Mouse (Mus musculus): ENCODE results near the gene Prss43. TPM values are rescaled to one million over a fixed set of nuclear protein-coding genes. Genes with fewer than 3 reads are reported as not detected.

Gene Prss43
- total and polyA plus RNA-seq, 2 experiments from 2014 or later, result 0.04 TPM; not detected in 1

DNA sequence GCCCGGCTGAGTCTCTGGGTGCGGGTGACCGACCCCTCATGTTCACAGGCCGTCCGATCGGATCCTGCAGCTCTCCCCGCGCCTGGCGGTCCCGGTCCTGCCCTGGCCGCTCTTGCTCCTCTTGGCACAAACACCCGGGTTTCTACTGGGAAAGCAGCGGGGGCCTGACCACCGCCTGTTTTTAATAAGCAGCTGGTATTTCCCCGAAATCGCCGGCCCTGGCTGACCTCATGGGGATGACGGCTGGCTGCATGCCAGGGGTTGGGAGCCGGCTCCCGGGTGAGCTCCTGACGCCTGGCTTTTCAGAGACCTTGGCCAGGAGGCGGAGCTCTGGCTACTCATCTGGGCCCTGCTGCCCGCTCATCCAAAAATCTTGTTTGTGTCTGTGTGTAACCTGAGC, 44.8 kb upstream of the Prss43 start:
- peak overlapping the region; percentile 79 for H3K4me2 ChIP-seq (ENCODE audit: low read depth, low read length)
- 0 out of 2 replicates have a peak, but pooled peaks cover 3% of the 10 kb centered on the region for H3K27me3 ChIP-seq (ENCODE audit: control insufficient read depth, insufficient read depth, low read length)
- H3K9ac ChIP-seq (replicated peaks; ENCODE audit: low read depth, low read length), result peak overlapping the region; percentile 34
- no peak for TF ChIP-seq EP300 (IDR thresholded peaks at IDR 0.05; ENCODE audit: low read depth)
- TF ChIP-seq CTCF (IDR thresholded peaks at IDR 0.05; ENCODE audit: low read depth), result peak; percentile 16; the same call in 1 of the 2 replicates
- DNase-seq (ENCODE audit: low spot score), result peak; percentile 73
- no peaks in the 10 kb centered on the region for H3K36me3 ChIP-seq (replicated peaks; ENCODE audit: control insufficient read depth, insufficient read depth, low read length)
- peak overlapping the region; percentile 67 for H3K27ac ChIP-seq (ENCODE audit: low read depth)
- no peaks in the 10 kb centered on the region for H3K9me3 ChIP-seq (replicated peaks; ENCODE audit: control insufficient read depth, low read length)
- ATAC-seq (ENCODE audit: insufficient read depth, low read depth), result peak; percentile 69
- under 1% methylated on average over 22 of the region's 23 CpGs for WGBS
- H3K4me3 ChIP-seq (ENCODE audit: low read depth, low read length), result peak overlapping the region; percentile 48
- peaks cover 5% of the 10 kb centered on the region; the same call in 1 of the 2 replicates for H3K4me1 ChIP-seq (ENCODE audit: control insufficient read depth, insufficient read depth)

DNA sequence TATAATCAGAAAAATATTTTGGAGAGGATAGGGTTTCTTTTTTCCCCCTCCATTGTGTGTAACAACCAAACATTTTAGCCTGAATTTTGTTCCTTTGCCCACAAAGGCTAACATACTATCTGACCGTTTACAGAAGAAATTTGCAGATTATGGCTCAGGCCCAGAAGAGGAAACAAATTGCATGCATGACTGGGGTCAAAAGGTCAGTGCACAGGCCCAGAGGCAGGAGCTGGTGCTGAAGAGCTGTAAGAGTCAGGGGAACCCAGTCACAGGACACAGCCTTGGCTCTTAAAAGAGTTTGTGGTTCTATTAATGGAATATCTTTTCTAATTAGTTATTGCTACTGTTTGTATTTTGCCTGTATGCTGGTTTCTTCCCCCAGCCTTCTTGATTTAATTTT, 42.9 kb upstream of the Prss43 start:
- no peak overlapping the region for H3K9ac ChIP-seq (replicated peaks; ENCODE audit: low read depth, low read length)
- H3K4me1 ChIP-seq (ENCODE audit: control insufficient read depth, insufficient read depth), result peaks cover 5% of the 10 kb centered on the region; the same call in 1 of the 2 replicates
- H3K4me2 ChIP-seq (ENCODE audit: low read depth, low read length), result no peak overlapping the region
- ATAC-seq (ENCODE audit: insufficient read depth, low read depth) (no peak), DNase-seq (ENCODE audit: low spot score) (no peak)
- TF ChIP-seq CTCF (IDR thresholded peaks at IDR 0.05; ENCODE audit: low read depth), result no peak
- no peak for TF ChIP-seq EP300 (IDR thresholded peaks at IDR 0.05; ENCODE audit: low read depth)
- H3K36me3 ChIP-seq (replicated peaks; ENCODE audit: control insufficient read depth, insufficient read depth, low read length), result no peaks in the 10 kb centered on the region
- H3K27ac ChIP-seq (ENCODE audit: low read depth), result no peak overlapping the region
- H3K9me3 ChIP-seq (replicated peaks; ENCODE audit: control insufficient read depth, low read length), result no peaks in the 10 kb centered on the region
- no peak overlapping the region for H3K4me3 ChIP-seq (ENCODE audit: low read depth, low read length)
- WGBS, result 22% methylated on average over 1 of the region's 1 CpGs
- 0 out of 2 replicates have a peak, but pooled peaks cover 3% of the 10 kb centered on the region for H3K27me3 ChIP-seq (ENCODE audit: control insufficient read depth, insufficient read depth, low read length)

DNA sequence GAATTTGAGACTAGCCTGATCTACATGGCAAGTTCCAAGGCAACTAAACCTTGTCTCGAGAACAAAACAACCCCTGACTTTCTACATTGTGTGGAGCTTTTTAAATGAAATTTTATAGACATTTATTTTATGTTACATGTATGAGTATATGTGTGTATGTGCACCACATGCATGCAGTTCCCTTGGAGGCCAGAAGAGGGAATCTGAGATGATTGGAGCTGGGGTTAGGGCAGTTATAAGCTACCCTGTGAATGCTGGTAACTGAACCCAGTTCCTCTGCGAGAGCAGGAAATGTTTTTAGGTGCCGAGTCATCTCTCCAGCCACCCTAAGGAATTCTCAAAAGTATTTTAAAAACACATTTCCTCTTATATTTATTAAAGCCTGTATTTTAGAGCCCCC, 38.3 kb upstream of the Prss43 start:
- H3K27me3 ChIP-seq (ENCODE audit: control insufficient read depth, insufficient read depth, low read length), result no peaks in the 10 kb centered on the region
- H3K4me3 ChIP-seq (ENCODE audit: low read depth, low read length), result no peak overlapping the region
- no peaks in the 10 kb centered on the region for H3K9me3 ChIP-seq (replicated peaks; ENCODE audit: control insufficient read depth, low read length)
- ATAC-seq (ENCODE audit: insufficient read depth, low read depth) (no peak), DNase-seq (ENCODE audit: low spot score) (no peak)
- H3K36me3 ChIP-seq (replicated peaks; ENCODE audit: control insufficient read depth, insufficient read depth, low read length), result no peaks in the 10 kb centered on the region
- no peak overlapping the region for H3K4me2 ChIP-seq (ENCODE audit: low read depth, low read length)
- no peak overlapping the region for H3K27ac ChIP-seq (ENCODE audit: low read depth)
- no peak overlapping the region for H3K9ac ChIP-seq (replicated peaks; ENCODE audit: low read depth, low read length)
- 81% methylated on average over 3 of the region's 3 CpGs for WGBS
- TF ChIP-seq CTCF (IDR thresholded peaks at IDR 0.05; ENCODE audit: low read depth) (no peak), EP300 (IDR thresholded peaks at IDR 0.05; ENCODE audit: low read depth) (no peak)
- no peaks in the 10 kb centered on the region for H3K4me1 ChIP-seq (ENCODE audit: control insufficient read depth, insufficient read depth)

DNA sequence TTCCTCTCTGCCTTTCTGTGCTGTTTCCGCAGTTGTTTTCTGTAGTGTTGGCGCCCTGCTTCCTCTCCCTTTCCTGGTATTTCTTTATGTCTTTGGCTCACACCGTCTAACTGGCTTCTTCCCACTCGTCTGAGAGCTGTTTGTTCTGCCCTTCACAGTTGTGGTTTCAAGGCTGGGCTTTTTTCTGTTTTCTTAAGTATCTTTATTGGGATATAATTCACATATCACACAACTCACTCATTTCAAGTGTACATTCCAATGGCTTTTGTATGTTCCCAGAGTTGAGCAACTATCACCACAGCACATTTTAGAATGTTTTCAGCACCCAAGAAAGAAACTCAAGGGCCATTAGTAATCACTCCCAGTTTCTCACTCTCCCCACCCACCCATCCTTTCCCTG, 36.0 kb upstream of the Prss43 start:
- WGBS, result 59% methylated on average over 4 of the region's 4 CpGs
- no peak for TF ChIP-seq EP300 (IDR thresholded peaks at IDR 0.05; ENCODE audit: low read depth)
- Histone ChIP-seq H3K36me3 (replicated peaks; ENCODE audit: control insufficient read depth, insufficient read depth, low read length) (no peaks in the 10 kb centered on the region), H3K9ac (replicated peaks; ENCODE audit: low read depth, low read length) (no peak overlapping the region), H3K9me3 (replicated peaks; ENCODE audit: control insufficient read depth, low read length) (no peaks in the 10 kb centered on the region), H3K4me2 (ENCODE audit: low read depth, low read length) (no peak overlapping the region), H3K27me3 (ENCODE audit: control insufficient read depth, insufficient read depth, low read length) (no peaks in the 10 kb centered on the region), H3K4me1 (ENCODE audit: control insufficient read depth, insufficient read depth) (no peaks in the 10 kb centered on the region), H3K4me3 (ENCODE audit: low read depth, low read length) (no peak overlapping the region), H3K27ac (ENCODE audit: low read depth) (no peak overlapping the region)
- peak; percentile 10 for DNase-seq (ENCODE audit: low spot score)
- ATAC-seq (ENCODE audit: insufficient read depth, low read depth), result no peak

DNA sequence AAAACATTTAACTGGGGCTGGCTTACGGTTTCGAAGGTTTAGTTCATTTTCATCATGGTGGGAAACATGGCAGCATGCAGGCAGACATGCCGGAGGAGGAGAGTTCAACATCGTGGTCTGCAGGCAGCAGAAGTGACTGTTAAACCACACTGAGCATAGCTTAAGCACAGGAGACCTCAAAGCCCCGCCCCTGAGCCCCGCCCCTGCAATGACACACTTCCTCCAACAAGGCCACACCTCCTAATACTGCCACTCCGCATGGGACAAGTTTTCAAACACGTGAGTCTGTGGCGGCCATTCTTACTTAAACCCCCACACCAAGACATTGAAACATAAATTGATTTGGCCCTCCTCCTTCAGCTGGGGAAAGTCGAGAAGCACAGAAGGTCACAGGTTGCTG, 29.5 kb upstream of the Prss43 start:
- Histone ChIP-seq H3K27me3 (ENCODE audit: control insufficient read depth, insufficient read depth, low read length) (no peaks in the 10 kb centered on the region), H3K9me3 (replicated peaks; ENCODE audit: control insufficient read depth, low read length) (no peaks in the 10 kb centered on the region), H3K4me3 (ENCODE audit: low read depth, low read length) (no peak overlapping the region), H3K4me1 (ENCODE audit: control insufficient read depth, insufficient read depth) (no peaks in the 10 kb centered on the region), H3K9ac (replicated peaks; ENCODE audit: low read depth, low read length) (no peak overlapping the region), H3K36me3 (replicated peaks; ENCODE audit: control insufficient read depth, insufficient read depth, low read length) (no peaks in the 10 kb centered on the region), H3K27ac (ENCODE audit: low read depth) (no peak overlapping the region), H3K4me2 (ENCODE audit: low read depth, low read length) (no peak overlapping the region)
- DNase-seq (ENCODE audit: low spot score), result no peak
- ATAC-seq (ENCODE audit: insufficient read depth, low read depth), result no peak
- TF ChIP-seq CTCF (IDR thresholded peaks at IDR 0.05; ENCODE audit: low read depth) (no peak), EP300 (IDR thresholded peaks at IDR 0.05; ENCODE audit: low read depth) (no peak)
- 79% methylated on average over 10 of the region's 10 CpGs for WGBS

DNA sequence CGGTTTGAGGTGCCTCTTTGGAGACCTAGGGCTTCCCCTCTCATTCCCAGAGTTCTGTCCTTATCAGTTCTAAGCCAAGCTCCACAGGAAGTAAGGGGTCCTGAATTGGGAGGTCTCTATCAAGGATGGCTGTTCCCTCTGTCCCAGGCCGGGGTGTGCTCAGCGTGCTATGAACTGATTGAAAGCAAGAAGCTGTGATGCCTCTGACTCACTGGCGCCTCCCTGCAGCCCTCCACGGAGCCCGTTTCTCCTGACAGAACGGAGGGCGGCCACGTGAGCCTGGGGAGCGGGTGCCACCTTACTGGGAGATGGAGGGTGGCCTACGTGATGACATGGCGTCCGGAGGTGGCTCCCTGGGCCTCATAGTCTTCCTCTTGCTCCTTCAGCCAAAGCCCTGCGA, 28.6 kb upstream of the Prss43 start, which contains the start of gene Prss42:
Gene Prss42 (plus strand): TSS at position 301 of the 400 bp plus-strand sequence.
- Histone ChIP-seq H3K4me3 (ENCODE audit: low read depth, low read length) (no peak within 1 kb of the TSS), H3K36me3 (replicated peaks; ENCODE audit: control insufficient read depth, insufficient read depth, low read length) (no peaks in the 10 kb centered on the region), H3K9ac (replicated peaks; ENCODE audit: low read depth, low read length) (no peak within 1 kb of the TSS), H3K9me3 (replicated peaks; ENCODE audit: control insufficient read depth, low read length) (no peaks in the 10 kb centered on the region), H3K27ac (ENCODE audit: low read depth) (no peak within 1 kb of the TSS), H3K27me3 (ENCODE audit: control insufficient read depth, insufficient read depth, low read length) (no peaks in the 10 kb centered on the region), H3K4me1 (ENCODE audit: control insufficient read depth, insufficient read depth) (no peaks in the 10 kb centered on the region), H3K4me2 (ENCODE audit: low read depth, low read length) (no peak within 1 kb of the TSS)
- WGBS, result 90% methylated on average over 14 of the region's 14 CpGs
- ATAC-seq (ENCODE audit: insufficient read depth, low read depth) (no peak), DNase-seq (ENCODE audit: low spot score) (no peak)
- TF ChIP-seq CTCF (IDR thresholded peaks at IDR 0.05; ENCODE audit: low read depth), result no peak
- no peak for TF ChIP-seq EP300 (IDR thresholded peaks at IDR 0.05; ENCODE audit: low read depth)

Measured in heart, postnatal 0 days (tissue).